Mouse (Mus musculus): ENCODE results near the gene Atg101. TPM values are rescaled to one million over a fixed set of nuclear protein-coding genes. Genes with fewer than 3 reads are reported as not detected.

Gene Atg101
- total RNA-seq, 2 experiments from 2014 or later = 24.4 to 27.2 TPM

DNA sequence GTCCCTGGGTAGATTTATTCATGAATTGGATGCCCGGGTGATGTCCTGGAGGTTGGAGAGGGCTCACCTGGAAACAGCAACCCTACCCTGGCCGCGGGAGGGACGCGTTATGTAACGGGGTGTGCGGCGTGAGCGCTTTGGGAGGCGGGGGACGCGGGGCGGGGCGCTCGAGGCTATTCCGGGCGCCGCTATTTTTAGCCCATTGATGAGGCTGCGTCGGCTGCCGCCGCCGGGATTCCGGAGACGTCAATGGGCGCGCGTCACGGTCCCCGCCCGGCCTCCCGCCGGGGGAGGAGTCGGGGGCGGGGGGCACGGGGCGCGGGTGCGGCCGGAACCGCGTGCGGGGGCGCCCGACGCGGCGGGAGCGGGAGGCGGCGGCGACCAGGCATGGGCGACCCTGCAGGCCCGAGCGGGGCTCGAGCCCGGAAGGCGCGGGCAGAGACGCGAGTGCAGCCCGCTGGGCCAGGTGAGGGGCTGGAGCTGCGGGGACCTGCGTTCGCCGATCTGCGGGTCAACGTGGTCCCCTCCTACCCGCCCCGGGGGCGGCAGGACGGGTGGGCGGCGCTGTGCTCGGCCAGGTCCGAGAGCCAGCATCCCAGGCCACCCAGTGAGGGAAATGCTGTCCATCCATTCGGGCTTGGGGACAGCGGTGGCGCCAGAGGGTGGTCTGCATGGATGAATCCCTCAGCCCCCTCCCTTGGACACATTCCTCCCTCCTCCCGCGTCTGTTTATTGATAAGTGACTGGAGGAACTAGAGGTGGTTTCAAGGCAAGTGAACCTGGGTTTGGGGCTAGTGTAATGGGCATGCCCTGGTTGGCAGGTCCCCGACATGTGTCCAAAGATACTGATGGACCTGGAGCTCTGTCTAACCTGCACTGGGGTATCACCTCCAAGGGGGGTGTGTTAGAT is 29.9 kb upstream of the Atg101 start, which contains the start of gene Nr4a1:
Gene Nr4a1 (plus strand): TSS at position 384 of the 910 bp plus-strand sequence.
- peak; percentile 77 for DNase-seq

DNA sequence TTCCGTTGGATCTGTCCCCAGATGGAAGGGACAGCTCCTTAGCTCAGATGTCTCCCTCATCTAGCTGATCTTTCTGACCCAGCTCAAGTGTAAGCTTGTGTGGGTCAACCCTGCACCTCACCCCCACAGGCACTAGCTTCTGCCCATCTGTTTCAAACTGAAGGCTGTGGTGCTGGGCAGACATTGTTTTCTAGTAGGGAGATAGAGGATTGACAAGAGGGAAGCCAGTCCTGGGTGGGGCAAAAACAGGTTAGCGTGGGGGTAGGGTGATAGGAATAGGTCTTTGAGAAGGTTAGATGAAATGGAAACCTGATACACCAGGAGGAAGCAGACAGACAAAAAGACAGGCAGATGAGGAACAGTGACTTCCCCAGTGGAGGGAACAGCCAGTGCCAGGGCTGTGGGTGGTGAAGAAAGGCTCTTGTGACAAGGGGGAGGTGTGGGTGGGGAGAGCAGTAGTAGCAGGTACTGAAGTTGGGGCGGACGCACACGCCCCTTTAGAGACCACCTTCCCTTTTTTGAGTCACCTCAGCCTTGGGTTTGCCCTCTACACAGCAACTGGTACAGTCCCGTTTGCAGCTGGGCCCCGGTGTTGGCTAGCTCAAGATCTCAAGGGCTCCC is 28.1 kb upstream of the Atg101 start:
- DNase-seq = no peak

DNA sequence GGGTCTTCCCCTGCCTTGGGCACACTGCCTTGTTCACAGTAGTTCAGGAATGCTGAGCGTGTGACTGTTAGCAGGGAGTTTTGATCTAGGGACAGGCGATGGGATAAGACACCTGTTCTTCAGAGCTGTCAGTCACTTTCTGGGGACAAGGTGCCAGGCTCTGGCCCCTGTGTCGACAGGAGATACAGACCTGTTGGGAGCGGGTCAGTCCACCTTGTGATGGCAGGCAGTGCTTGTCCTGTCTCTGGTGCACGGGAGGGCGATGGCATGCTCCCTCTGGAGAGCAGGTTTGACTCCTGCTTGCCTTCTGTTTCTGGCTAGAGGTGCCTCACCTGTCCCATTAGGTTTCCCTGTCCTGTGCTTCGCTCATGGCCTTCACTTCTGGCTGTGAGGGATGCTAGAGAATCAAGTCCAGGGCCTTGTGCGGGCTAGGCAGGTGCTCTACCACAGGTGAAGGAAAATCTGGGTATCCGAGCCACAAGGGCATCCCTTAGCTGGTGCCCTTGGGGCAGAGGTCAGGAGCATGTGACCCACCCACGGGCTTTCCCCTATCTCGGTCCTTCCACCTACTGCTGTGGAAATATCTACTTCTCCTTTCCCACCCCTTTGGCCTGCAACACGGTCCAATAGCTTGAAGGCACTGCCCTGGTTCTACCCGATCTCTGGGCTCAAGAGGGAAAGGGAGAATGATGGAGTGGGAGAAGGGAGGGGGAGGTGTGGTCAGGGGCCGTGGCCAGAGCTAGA is 27.4 kb upstream of the Atg101 start:
- no peak for DNase-seq

DNA sequence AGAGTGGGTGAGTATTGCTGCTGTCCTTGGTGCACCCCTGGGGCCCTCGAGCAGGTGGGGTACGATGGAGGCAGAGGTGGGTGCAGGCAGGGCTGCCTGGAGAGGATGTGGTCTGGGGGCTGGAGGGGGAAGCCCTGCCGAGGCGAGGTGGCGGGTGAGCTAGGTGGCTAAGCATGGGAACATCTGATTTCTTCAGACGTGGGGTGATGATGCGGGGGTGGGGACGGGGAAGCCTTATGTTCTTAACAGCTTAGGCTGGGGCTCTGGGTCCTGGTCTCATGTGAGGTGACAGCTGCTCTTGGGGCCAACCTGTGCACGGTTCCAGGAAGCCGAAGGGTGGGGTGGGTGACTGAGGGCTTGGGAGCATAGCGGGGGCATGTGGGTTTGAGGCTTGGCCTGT is 25.7 kb upstream of the Atg101 start:
- no peak for DNase-seq

DNA sequence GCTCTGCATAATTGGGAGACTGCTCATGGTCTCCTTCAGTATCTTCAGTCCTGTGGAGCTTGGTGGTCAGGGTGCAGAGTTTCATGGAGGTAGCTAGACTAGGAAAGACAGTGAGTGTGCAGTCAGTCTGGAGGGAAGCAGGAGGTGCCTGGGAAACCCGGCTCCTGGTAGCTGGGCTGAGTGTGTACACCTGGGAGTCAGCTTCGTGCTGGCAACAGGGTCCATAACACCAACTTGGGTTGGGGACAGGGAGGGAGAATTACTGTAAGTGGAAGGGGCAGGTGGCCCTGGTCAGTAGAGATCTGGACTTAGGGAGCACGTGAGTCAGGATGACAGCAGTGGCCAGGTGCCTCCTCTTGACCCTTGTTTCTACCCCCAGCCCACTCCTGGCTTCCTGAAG is 24.1 kb upstream of the Atg101 start:
- DNase-seq = no peak

DNA sequence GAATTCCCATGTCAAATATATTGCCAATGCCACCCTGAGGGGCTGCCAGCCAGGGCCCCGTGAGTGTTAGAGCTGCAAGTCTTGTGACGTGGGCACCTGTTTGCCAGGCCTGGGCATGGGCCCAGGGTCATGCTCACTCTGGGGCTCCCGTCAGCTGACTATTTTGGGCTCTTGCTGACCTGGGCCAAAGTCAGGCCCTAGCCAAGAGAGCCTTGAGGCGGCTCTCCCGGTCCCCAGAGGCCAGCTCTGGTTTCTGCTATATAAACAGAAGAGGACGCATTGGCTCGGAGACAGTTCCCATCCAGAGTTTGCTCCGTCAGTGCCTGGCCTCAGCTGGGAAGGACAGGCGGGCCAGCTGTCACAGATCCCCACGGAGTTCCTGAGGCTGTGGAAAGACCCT is 23.7 kb upstream of the Atg101 start:
- peak; percentile 80 for DNase-seq

DNA sequence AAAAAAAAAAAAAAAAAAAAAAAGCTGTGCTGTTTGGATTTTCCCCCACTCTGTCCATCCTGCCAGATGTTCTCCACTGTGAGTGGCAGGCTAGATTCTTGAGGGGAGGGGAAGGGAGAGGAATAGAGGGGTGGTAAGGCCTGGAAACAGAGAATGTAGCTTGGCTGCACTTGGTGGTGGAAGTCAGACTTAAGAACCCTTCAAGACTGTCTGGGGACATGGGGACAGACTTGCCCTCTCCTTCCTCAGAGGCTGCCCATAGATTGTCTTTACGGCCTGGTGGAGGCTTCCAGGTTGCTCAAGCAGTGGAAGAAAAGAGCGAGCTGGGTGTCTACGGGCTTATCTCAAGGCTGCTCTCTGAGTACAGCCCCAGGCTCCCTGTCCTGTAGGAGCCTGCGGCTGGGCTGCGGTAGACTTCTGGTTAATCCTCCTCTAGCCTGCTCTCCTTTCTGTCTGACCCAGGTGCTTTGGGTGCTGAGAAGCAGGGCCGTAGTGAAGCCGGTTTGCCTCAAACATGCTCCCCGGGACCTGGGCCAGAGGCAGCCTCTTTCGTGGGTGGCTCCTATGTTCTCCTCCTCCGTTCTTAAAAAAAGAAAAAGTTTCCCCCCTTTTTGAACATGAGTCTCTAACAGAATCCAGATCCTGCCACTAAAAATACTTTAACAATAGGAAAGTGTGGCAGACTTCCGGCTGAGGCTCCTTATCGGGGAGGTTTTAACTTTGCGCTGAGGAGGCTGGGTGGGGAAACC is 23.0 kb upstream of the Atg101 start:
- DNase-seq = no peak

DNA sequence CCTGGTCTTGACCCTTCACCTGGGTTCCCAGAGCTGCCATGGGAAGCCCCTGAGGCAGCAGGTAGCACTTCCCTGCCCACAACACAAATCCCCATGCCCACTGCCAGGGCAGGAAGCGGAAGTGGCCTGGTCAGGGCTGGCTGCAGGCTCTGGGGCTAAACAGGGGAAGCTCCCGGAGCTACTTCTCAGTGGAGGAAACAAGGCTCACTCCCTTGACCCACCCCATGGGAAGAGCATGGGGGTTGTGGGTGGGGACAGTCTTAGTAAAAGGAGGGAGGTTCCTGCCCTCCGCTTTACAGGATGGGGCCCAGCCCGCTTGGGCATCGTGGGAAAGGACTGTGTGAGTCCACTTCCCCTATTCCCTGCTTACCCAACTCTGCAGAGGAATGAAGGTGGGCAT is 21.6 kb upstream of the Atg101 start:
- DNase-seq = no peak

DNA sequence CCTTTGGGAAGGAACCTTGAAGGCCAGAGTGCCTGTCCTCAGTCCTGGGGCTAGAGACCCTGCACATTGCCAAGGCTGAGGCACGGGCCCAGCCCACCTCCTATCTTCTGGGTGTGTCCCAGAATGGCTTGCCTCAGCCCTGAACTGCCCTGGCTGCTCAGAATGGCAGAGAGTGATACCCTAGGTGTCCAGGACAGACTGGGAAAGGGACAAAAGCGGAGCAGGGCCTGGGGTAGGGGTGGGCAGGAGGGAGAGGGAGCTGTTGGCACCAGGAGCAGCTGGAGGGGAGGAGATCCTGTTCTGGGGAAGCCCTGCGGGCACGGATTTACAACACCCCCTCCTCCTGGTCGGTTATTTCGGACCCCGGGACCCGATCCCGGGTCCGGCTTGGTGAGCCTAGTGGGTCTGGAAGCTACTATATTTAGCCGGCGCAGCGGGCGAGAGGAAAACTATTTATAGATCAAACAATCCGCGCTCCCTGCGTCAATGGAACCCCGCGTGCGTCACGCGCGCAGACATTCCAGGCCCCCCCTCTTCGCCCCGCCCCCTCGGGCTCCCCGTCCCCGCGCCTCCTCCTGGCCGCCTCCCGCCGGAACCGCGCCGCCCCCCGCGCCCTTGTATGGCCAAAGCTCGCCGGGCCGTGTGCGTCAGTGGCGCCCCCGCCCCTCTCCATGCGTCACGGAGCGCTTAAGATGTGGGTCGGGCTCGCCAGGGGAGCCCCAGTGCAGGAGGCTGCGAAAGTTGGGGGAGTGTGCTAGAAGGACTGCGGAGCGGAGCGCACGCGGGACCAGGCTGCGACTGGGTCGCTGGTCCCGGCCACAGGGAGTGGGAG is 17.7 kb upstream of the Atg101 start:
- DNase-seq = peak; percentile 96

DNA sequence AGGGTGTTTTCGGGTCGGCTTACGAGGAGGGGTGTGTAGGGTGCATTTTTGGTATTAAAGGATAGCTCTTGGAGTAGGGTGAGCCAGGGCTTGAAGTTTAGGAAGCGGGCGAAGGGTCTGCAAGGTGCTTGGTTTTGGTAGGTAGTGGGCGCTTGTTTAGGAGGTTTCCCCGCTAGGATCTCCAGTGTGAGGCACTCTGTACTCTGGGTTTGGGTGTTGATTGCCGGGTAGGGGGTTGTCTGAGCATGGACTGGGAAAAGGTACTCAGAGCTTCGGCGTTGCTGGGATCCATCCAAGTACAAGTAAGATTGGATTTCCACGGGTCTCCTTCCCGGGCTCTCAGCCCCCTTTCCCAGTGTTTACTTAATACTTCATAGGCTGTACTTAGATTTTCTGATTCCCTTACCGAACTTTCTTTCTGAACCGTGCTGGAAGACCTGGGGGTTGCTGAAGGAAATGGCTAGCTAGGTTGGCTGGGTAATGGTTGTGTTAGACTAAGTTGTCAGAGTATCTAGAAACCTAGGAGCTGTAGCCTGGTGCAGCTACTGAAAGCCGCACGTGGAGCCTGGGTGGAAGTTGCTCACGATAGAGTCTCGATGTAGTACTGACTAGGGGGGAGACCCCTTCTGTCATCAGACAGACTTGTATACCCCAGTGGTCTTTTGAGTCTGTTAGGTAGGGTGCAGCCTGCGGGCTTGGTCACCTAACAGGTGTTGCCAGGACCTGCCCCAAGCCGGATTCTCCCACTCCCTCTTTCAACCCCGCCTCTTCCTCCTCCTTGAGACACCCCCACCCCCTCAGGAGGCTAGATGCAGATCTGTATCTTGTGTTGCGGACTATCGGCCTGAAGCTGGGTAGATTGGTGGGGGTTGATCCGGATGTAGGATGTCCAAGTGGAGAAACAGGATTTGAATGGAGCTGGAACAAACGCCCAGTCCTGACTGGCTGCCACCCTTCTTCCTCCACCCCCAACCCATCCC is 16.7 kb upstream of the Atg101 start:
- no peak for DNase-seq

DNA sequence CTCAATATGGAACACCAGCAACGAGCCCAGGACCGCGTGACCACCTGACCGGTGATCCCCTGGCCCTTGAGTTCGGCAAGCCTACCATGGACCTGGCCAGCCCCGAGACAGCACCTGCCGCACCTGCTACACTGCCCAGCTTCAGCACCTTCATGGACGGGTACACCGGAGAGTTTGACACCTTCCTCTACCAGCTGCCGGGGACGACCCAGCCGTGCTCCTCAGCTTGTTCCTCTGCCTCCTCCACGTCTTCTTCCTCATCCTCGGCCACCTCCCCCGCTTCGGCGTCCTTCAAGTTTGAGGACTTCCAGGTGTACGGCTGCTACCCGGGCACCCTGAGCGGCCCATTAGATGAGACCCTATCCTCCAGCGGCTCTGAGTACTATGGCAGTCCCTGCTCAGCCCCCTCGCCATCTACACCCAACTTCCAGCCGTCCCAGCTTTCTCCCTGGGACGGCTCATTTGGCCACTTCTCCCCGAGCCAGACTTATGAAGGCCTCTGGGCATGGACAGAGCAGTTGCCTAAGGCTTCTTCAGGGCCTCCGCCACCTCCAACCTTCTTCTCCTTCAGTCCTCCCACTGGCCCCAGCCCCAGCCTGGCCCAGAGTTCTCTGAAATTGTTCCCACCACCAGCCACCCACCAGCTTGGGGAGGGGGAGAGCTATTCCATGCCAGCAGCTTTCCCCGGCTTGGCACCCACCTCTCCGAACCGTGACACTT is 13.8 kb upstream of the Atg101 start:
- DNase-seq = no peak

DNA sequence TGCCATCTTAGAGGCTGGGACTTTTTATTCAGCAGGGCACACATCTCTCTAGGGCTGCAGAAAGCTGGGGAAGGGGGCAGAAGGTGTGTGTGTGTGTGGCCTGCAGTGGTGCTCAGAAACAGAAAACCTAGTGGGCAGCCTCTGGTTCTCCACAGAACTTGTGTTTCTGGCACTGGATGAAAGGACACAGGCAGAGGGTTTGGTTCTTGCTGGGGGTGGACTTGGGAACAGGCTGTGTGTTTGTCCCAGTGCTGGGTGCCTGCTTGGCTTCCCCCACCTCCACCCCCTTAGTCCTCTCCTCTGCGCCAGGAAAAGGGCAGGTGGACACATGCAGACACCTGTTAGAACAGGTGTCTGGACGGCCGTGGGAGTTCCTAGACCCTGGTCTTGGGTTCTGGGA is 13.0 kb upstream of the Atg101 start:
- DNase-seq = no peak

DNA sequence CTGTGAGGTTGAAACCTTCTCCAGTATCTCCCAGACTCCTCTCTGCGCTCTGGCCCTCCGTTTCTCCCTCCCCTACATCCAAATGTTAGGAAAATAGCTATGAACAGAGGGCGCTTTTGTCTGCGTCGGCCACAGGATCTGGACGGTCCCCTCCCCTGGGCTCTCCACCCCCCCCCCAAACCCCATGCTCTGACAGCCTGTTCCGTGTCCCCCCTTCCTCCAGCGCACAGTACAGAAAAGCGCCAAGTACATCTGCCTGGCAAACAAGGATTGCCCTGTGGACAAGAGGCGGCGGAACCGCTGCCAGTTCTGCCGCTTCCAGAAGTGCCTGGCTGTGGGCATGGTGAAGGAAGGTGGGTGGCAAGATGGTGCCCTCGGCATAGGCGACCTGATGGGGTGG is 12.6 kb upstream of the Atg101 start:
- DNase-seq = no peak

DNA sequence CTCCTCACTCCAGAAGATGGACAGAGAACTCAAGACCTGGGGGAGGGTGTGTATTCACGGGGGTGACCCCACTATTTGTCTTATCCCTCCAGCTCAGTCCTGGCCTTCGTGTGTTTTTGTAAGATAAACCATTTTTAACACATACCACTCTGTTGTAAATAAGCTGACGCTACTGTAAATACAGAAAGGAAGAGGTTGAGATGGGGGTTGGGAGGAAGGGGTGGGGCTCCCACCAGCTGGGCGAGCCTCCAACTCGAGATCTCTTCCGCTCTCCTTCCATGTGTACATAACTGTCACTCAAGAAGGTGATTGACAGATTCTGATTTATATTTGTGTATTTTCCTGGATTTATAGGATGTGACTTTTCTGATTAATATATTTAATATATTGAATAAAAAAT is 9.7 kb upstream of the Atg101 start:
- DNase-seq = no peak

DNA sequence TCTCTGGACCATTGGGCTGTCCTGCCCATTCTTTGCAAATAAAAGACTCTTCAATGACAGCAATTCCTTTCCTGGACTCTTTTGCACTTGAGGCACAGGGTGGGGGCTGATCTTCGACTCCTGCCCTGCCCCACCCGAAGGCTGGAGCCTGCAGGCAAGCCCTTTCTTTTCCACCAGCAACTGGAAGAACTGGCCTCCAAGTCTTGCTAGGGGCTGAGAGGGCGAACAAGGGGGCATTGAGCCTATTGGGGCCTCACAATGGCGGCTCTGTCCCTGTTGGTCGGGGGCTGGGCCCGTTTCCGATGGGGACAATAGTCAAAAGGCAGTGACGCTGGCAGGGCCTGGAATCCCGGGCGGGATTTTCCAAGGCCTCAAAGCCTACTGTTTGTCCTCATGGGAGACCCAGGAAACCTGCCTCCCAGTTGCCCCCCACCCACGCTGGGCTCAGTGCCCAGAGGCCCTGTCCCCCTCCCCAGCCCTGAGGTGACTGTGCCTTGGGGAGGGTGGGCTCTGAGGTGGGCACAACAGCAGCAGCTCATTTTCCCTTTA is 6.6 kb upstream of the Atg101 start:
- DNase-seq = no peak

DNA sequence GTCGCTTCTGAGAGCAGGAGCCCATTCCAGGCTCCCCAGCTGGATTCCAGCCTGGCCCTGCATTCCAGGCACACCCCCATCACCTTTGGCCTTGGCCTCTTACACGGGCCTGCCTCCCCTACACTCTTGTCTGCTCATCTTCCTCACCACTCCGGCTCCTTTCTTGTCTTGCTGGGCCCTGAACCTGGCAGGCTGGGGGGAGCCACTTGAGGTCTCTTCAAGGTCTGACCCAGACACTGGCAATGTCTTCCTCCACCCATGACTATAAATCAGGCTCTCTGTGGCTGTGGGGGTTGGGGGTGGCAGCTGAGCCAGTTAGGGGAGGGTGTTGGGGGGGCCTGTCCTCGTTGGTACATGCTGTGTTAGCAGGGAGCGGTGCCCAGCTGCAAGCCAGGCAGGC is 5.5 kb upstream of the Atg101 start:
- no peak for DNase-seq

DNA sequence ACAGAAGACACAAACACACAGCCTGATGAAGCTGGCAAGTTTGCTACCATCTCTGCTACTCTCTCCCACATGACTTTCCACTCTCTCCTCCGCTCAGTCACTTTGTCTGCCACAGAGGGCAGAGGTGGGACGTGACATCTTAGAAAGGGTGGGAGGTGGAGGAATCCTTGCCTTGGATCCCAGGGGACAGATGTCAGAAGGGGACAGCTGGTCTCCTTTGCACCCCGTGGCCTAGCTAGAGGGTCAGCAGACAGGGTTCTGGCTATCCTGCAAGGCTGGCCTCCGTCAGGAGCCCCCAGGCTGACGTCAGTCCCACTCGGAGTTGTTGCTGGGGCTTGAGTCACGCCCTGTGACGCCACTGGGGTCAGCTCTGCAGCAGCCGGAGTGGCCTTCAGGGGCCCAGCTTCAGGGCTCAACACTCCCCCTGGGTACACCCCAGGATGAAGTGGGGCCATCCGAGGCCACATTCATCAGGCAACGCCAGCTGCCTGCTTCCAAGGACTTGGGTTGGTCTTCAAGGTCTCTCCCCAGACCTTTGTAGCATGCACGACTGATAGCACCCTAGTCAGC is 4.6 kb upstream of the Atg101 start:
- DNase-seq = no peak

DNA sequence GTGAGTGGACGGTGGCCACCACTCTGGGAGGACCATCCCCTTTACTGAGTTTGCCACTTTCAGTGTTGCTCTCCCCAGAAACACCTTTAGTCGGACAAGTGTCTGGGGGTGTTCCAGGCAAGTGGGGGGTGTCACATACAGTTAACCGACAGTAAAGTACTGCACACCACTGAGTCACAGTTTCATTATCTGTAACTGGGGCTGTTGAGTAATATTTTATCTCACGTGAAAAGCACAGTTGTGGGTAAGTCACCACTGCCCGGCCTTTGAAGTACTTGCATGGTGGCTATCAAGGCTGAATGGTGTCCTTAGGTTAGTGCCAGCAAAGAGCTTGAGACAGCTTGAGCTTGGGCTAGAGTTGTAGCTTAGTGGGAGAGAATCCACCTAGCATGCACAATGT is 1.6 kb upstream of the Atg101 start:
- no peak for DNase-seq
